Mouse (Mus musculus): Measurements from ENCODE around the gene Cib1.

The Cib1 gene

GRCm38 (mm10) chr7:80182139-80182538 lies 50.5 kb downstream of the Cib1 start:
- no peak for DNase-seq

- no peak for DNase-seq
Measured at GRCm38 (mm10) chr7:80181078-80181477, 51.5 kb downstream of the Cib1 start.

GRCm38 (mm10) chr7:80180202-80180601 lies 52.4 kb downstream of the Cib1 start:
- no peak for DNase-seq

- DNase-seq, result no peak
Measured at GRCm38 (mm10) chr7:80179790-80180189, 52.8 kb downstream of the Cib1 start.

- DNase-seq, result no peak
Measured at GRCm38 (mm10) chr7:80179327-80179726, 53.3 kb downstream of the Cib1 start.

GRCm38 (mm10) chr7:80178037-80178729 lies 54.4 kb downstream of the Cib1 start:
- DNase-seq, result no peak

- no peak for DNase-seq
Measured at GRCm38 (mm10) chr7:80177438-80177837, 55.2 kb downstream of the Cib1 start.

Data from retina, postnatal 1 day (tissue).